Mouse (Mus musculus) activated CD4-positive, CD25-positive, alpha-beta regulatory T cell (primary cell): ENCODE results near the gene Atp8b5. TPM values are rescaled to one million over a fixed set of nuclear protein-coding genes. Genes with fewer than 3 reads are reported as not detected.

Experiments used
- polyA plus RNA-seq, 2 experiments: library from polyadenylated mRNA; unstranded; fragments of 100-300 nt; shearing (Covaris generic); gene quantifications; one replicate each; pipeline ENCODE4 v1.2.1; 2017

Atp8b5 gene
- polyA plus RNA-seq: not detected

GRCm38 (mm10) chr4:43266623-43267322 lies at the start of gene Atp8b5:
Atp8b5 (plus strand) TSS chr4:43267159.

GRCm38 (mm10) chr4:43381408-43382154 lies 114.6 kb downstream of the Atp8b5 start, which contains the start of gene Rusc2:
Rusc2 (plus strand) TSS chr4:43381979.

Other genes starting within 250 kb of the Atp8b5 start
- 10 to 100 TPM; 27.7 to 33.8 TPM for gene Pigo, start 241.3 kb upstream of the Atp8b5 start, polyA plus RNA-seq
- 100 to 1,000 TPM; 140 to 169 TPM for gene Stoml2, start 235.4 kb upstream of the Atp8b5 start, polyA plus RNA-seq
- gene Fam214b, start 220.9 kb upstream of the Atp8b5 start, polyA plus RNA-seq: 10 to 100 TPM in 1 of 2 experiments, 1 to 10 TPM in 1; 6.0 to 10.6 TPM
- under 1 TPM in 1 of 2 experiments, not detected in 1; 0.28 TPM for gene Unc13b, start 208.2 kb upstream of the Atp8b5 start, polyA plus RNA-seq
- gene Rusc2, start 114.8 kb downstream of the Atp8b5 start, polyA plus RNA-seq: under 1 TPM in 1 of 2 experiments, not detected in 1; 0.96 TPM
- gene Fam166b, start 162.0 kb downstream of the Atp8b5 start, polyA plus RNA-seq: under 1 TPM in 1 of 2 experiments, not detected in 1; 0.12 TPM
- 10 to 100 TPM; 35.2 to 58.2 TPM for gene Tesk1, start 174.8 kb downstream of the Atp8b5 start, polyA plus RNA-seq
- gene Cd72, start 187.5 kb downstream of the Atp8b5 start, polyA plus RNA-seq: 10 to 100 TPM; 14.2 to 27.3 TPM
- gene Sit1, start 216.6 kb downstream of the Atp8b5 start, polyA plus RNA-seq: 100 to 1,000 TPM; 151 to 176 TPM
- 10 to 100 TPM; 60.9 to 85.4 TPM for gene Ccdc107, start 225.7 kb downstream of the Atp8b5 start, polyA plus RNA-seq
- 1 to 10 TPM; 5.6 to 6.3 TPM for gene Arhgef39, start 232.5 kb downstream of the Atp8b5 start, polyA plus RNA-seq
- under 1 TPM; 0.17 to 0.47 TPM for gene Car9, start 239.8 kb downstream of the Atp8b5 start, polyA plus RNA-seq